Mouse (Mus musculus): Measurements from ENCODE around the gene Kdelr3.

DNA sequence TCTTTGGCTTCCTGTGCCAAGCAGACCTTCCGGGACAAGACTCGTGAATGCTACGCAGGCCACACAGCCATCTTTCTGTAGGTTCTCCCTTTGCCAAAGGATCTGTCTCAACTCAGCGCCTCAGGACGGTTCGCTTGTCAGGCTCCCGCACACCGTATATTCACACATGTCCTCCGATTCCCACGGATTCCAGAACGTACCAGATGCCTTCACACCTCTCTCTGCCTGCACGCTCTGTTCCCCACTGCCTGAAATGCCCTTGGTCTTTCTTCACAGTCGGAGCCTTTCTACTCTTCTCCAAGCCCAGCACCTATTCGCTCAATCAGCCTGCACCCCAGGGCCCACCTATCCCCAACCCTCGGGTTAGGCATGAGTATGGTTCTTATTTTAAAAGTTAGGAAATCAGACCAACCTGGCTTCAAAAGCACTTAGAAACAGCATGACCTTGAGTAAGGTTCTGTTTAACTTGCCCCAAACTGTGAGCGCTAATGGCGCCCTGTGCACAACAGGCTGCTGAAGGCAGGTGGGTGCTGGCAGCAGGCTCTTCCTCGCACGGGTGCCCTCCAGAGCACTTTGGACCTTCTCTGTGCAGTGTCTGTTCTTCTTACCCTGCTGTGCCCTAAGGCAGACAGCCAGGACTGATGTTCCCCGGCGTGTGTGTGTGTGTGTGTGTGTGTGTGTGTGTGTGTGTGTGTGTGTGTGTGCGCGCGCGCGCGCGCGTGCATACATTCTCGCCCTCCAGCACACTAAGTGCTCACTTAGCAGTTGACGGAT is 9.0 kb upstream of the Kdelr3 start:
- TF ChIP-seq CTCF (IDR thresholded peaks at IDR 0.05; ENCODE audit: low read depth): no peak
- TF ChIP-seq EP300 (IDR thresholded peaks at IDR 0.05; ENCODE audit: low read depth): no peak
